Mouse (Mus musculus) thymus, adult 2 months (tissue): Measurements from ENCODE around the gene Smad3. TPM values are rescaled to one million over a fixed set of nuclear protein-coding genes. Genes with fewer than 3 reads are reported as not detected.

Experiments used
- DNase-seq: peaks from one replicate; pipeline ENCODE4 v3.0.0; 2021
- H3K27ac ChIP-seq: fragments of 200-500 bp; 2 replicates; pipeline ENCODE4 v1.5.1; 2012; ENCODE audit warnings: low read length, control low read depth; ENCODE audit not compliant: control insufficient read depth, insufficient read depth
- H3K27me3 ChIP-seq: fragments of 200-500 bp; 2 replicates; pipeline ENCODE4 v1.6.1; 2012; ENCODE audit warnings: mild to moderate bottlenecking, low read length, moderate library complexity, mixed read lengths; ENCODE audit not compliant: control insufficient read depth, insufficient read depth
- H3K36me3 ChIP-seq: fragments of 200-500 bp; 2 replicates; pipeline ENCODE4 v1.6.1; 2012; ENCODE audit warnings: mild to moderate bottlenecking, low read length, moderate library complexity; ENCODE audit not compliant: control insufficient read depth, insufficient read depth
- H3K4me1 ChIP-seq: fragments of 200-500 bp; replicated peaks from 2 replicates; pipeline ENCODE4 v1.6.1; 2012; ENCODE audit warnings: low read length; ENCODE audit not compliant: control insufficient read depth, insufficient read depth
- H3K4me3 ChIP-seq: fragments of 200-500 bp; 2 replicates; pipeline ENCODE4 v1.5.1; 2012; ENCODE audit warnings: mild to moderate bottlenecking, low read length, control low read depth, moderate library complexity; ENCODE audit not compliant: control insufficient read depth, insufficient read depth
- CTCF ChIP-seq: fragments of 200-500 bp; IDR thresholded peaks from 2 replicates; pipeline ENCODE4 v1.5.1; 2012; ENCODE audit warnings: mild to moderate bottlenecking, control low read depth, low read length, moderate library complexity, borderline replicate concordance; ENCODE audit not compliant: control insufficient read depth, poor library complexity, insufficient read depth; ENCODE audit errors: extremely low read depth
- POLR2A ChIP-seq: fragments of 200-500 bp; IDR thresholded peaks from 2 replicates; pipeline ENCODE4 v1.6.1; 2012; ENCODE audit warnings: mild to moderate bottlenecking, low read length, control low read depth, moderate library complexity; ENCODE audit not compliant: control insufficient read depth, poor library complexity, insufficient read depth; ENCODE audit errors: extremely low read depth
- WGBS: fragments of 180-500 bp; shearing (Covaris S2); methylation state at CpG from one replicate; pipeline ENCODE4 v1.1.7; 2018; 5-methylcytosine and 5-hydroxymethylcytosine counted together
- polyA plus RNA-seq: library from polyadenylated mRNA; depleted of rRNA; stranded (reverse); fragments of >200 nt; gene quantifications from 2 replicates; pipeline ENCODE4 v1.2.3, GENCODE M21; 2012

Smad3 gene
- polyA plus RNA-seq, 1 experiment: 63.4 TPM

DNA sequence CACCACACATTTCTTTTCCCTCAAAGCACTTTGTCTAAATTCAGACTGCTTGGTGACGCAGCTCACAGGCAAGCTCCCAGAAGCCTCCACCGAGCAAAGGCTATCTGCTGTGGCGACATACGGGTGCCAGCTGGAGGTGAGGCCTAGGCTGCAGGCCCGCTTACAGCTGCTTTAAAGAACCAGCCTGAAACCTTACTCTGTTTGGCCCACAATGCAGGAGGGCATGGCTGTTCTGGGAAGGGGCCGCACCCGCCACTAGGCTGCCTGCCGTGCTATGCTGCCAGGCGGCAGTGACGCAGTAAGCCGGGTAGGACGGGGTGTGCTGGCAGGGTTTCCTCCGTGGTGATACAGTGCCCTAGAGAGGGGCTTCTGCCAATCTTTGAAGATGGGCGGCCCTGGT lies 106.9 kb downstream of the Smad3 start:
- no peak for DNase-seq
- Histone ChIP-seq H3K27ac (no peak overlapping the region), H3K36me3 (peaks cover 34% of the 10 kb centered on the region), H3K27me3 (no peaks in the 10 kb centered on the region), H3K4me1 (peaks cover 4% of the 10 kb centered on the region; the same call in 1 of the 2 replicates), H3K4me3 (no peak overlapping the region)
- 91% methylated on average over 14 of the region's 14 CpGs for WGBS
- no peak for TF ChIP-seq CTCF
- no peak for TF ChIP-seq POLR2A

DNA sequence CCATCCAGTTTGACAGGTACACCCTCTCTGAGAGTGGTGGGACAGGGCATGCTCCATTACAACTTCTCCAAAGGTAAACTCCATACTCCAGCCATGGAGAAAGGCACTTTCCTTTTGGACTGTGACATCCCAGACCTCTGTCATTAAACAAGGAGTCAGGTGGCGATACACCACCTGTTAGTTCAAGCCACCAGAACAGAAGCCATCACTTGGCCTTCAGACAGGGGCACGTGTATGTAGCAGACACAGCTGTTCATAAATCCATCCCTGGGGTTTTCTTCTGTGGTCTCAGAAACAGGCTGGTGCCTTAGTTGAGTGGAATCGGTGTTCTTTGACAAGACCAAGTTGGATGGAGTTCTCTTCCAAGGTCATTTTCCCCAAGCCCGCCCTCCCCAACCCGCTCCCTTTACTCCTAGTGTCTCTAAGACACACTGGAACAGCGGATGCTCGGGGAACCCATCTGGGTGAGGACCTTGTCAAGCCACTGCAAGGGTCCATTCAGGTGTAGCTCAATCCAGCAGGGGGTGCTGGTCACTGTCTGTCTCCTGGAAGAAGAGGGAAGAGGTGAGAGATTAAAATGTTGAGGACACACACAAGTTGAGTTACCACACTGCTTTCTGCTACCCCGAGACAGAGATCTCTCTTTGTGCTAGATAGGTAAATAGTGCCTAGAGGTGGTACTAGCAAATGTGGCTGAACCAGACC lies 107.8 kb downstream of the Smad3 start:
- WGBS: 92% methylated on average over 8 of the region's 8 CpGs

DNA sequence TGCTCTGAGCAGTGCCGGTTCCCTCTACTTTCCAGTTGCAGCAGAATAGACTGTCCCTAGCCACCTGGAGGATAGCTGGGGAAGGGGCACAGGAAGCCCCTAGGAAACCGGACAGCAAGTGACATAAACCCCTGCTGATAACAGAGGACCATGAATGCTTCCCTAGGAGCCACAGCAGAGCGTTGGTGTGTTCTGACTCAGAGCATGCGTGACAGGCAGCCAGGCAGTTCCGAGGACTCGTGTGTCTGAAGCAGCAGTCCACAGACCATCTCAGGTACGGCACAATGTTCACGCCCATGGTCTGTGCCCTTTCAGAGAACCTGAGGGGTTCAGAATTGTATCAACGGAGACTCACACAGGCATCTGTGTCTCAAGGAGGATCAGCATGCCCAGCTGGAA lies 109.3 kb downstream of the Smad3 start:
- TF ChIP-seq POLR2A (no peak), CTCF (no peak)

More for the DNA sequence above, 107.8 kb downstream of the Smad3 start:
- TF ChIP-seq CTCF (0 out of 2 replicates have a peak, but pooled peaks have one; percentile 23), POLR2A (no peak)
- no peak overlapping the region for H3K4me3 ChIP-seq
- peaks cover 34% of the 10 kb centered on the region for H3K36me3 ChIP-seq
- no peaks in the 10 kb centered on the region for H3K27me3 ChIP-seq
- DNase-seq: peak; percentile 58
- no peak overlapping the region for H3K27ac ChIP-seq
- peaks cover 4% of the 10 kb centered on the region; the same call in 1 of the 2 replicates for H3K4me1 ChIP-seq

DNA sequence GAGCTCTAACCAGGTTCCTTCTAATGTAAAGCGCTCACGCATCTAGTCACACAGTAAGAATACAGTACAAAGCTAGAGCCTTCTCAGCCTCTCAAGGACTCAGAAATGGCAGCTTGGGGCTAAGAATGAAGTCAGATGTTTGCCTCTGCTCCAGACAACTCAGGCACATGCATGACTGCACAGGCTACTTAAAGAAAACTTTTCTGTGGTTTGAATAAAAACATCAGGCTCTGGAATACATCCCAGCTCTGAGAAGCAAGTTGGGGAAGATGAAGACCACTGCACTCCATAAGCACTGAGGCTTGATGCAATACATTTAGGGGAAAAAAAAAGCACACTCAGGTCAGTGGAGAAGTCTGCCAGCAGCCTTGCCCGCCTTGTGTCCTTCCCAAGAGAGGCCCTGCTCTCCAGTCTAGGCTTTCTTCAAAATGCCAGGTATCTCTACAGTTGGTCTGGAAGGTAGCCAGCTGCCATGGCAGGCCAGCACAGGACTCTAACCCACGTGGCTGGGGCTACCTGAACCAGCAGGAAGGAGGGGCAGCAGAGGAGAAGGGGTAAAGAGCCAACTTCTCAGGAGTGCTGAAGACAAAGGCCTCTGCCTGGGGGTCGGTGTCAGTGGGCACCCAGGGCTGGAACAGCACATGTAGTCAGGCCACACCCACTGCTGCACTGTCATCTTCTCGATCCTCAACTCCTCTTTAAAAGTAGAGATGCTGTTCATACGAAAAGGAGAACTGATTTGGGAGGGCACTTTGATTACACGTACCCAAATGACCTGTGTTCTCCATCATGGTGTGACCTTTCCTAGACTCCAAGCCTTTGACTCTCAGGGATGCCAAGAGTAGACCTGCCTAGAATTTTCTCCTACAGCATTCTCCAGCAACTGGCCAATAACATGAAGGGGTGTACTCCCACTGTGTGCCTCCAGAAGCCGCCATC lies 109.9 kb downstream of the Smad3 start:
- no peak for TF ChIP-seq POLR2A
- TF ChIP-seq CTCF: no peak
- 63% methylated on average over 9 of the region's 9 CpGs for WGBS
- no peak for DNase-seq
- Histone ChIP-seq H3K27me3 (no peaks in the 10 kb centered on the region), H3K36me3 (peaks cover 39% of the 10 kb centered on the region), H3K4me1 (peaks cover 4% of the 10 kb centered on the region; the same call in 1 of the 2 replicates), H3K27ac (no peak overlapping the region), H3K4me3 (no peak overlapping the region)

More for the DNA sequence above, 109.3 kb downstream of the Smad3 start:
- DNase-seq: no peak
- peaks cover 4% of the 10 kb centered on the region; the same call in 1 of the 2 replicates for H3K4me1 ChIP-seq
- WGBS: 96% methylated on average over 9 of the region's 9 CpGs
- no peak overlapping the region for H3K27ac ChIP-seq
- no peak overlapping the region for H3K4me3 ChIP-seq
- peaks cover 39% of the 10 kb centered on the region for H3K36me3 ChIP-seq
- H3K27me3 ChIP-seq: no peaks in the 10 kb centered on the region

DNA sequence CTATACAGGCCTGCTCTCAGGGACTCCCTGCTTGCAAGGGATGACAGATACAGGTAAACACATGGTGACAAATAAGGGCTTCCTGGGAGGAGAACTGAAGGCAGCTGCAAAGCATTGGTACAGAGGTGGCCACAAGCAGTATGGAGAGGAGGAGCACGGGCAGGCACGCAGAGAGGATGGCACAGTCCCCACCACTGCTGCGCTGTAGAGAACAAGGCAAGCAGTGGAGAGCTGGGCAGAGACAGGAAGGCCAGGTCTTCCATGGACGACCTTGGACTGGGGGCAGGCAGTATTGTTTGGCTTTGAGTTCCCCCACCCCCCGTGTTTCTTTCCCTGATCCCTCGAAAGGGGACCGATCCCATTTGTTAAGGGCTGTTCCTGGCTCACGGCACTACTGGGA lies 112.7 kb downstream of the Smad3 start:
- H3K4me1 ChIP-seq: peaks cover 4% of the 10 kb centered on the region; the same call in 1 of the 2 replicates
- 95% methylated on average over 8 of the region's 8 CpGs for WGBS
- no peak overlapping the region for H3K27ac ChIP-seq
- no peak for TF ChIP-seq CTCF
- no peak for TF ChIP-seq POLR2A
- no peak overlapping the region for H3K4me3 ChIP-seq
- no peak for DNase-seq
- no peaks in the 10 kb centered on the region for H3K27me3 ChIP-seq
- H3K36me3 ChIP-seq: peaks cover 36% of the 10 kb centered on the region

DNA sequence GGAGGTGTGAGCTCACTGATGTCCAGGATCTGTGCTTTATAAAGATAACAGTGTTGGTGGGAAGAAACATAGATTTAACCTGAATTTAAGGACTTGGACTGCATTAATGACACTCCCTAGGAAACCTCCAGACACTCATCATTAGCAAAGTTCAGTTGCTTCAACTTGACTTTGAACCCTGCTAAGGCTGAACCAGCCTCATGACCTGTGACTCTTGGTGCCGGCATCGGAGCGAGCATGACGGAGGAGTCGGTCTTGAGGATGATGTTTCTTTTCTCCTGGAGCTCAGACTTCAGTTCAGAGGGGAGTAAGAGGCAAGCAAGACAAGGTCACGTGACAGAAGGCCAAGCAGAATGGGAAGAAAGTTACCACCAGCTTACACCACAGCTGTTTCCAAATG lies 113.8 kb downstream of the Smad3 start:
- H3K4me1 ChIP-seq: peaks cover 4% of the 10 kb centered on the region; the same call in 1 of the 2 replicates
- H3K36me3 ChIP-seq: peaks cover 35% of the 10 kb centered on the region; the same call in 1 of the 2 replicates
- H3K4me3 ChIP-seq: no peak overlapping the region
- no peak for TF ChIP-seq CTCF
- no peak for TF ChIP-seq POLR2A
- 97% methylated on average over 6 of the region's 6 CpGs for WGBS
- no peaks in the 10 kb centered on the region for H3K27me3 ChIP-seq
- DNase-seq: no peak
- H3K27ac ChIP-seq: no peak overlapping the region
